Comparison of ENCODE assay signal across 8 mouse cellular contexts in the genomic region with DNA sequence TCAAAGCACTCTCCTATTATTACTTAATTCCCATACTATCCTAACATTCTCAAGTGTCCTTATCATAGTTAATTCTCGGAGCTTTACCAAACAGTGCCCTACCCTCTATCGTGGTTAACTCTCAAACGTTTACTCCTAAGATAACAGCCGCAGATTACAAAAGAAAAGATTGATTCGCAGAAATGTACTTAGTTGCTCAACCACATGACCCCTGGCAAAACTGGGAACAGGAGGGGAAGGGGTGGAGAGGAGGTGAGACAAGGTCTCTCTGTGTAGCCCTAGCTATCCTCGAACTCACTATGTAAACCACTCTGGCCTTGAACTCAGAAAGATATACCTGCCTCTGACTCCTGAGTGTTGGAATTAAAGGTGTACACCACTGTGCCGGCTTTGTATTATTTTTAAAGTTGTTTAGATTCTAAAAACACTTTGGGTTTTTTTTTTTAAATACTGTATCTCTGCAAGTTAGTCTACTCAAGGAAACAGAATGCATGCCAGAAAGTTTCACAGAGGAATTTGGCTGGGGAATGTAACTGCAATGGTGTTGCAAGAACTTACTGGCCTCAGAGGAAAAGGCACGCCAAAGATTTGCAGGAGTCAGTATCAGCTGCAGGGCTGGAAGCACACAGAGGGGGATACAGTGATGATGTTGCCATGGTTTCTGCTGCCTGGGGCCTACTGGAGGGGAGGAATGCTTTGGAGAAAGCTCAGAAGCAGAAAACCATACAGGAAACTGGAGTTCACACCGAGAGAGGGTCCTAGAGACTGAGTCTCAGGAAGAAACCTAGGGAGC.
A peak's percentile ranks its signal among the peaks of the same experiment; 100 is the strongest.
DNase-seq lines count a peak whose midpoint lies in the region; ATAC-seq and TF ChIP-seq lines count a peak whose summit lies in the region.

No protein-coding gene starts in this region.

- peak; percentile 87 for ATAC-seq in midbrain, embryonic 13.5 days
- no peak for ATAC-seq in cerebellum, adult (ENCODE audit: insufficient number of reproducible peaks, low FRiP score, low TSS enrichment)

- 74% methylated on average over 9 of the region's 9 CpGs for WGBS in hindbrain, embryonic 10.5 days
- WGBS in midbrain, embryonic 13.5 days, result 71% methylated on average over 9 of the region's 9 CpGs

- H3K36me3 ChIP-seq in hindbrain, embryonic 10.5 days, result no peaks in the 10 kb centered on the region
- H3K36me3 ChIP-seq in midbrain, embryonic 13.5 days, result no peaks in the 10 kb centered on the region

- H3K27ac ChIP-seq in gastrocnemius, adult 2 months, result no peak overlapping the region
- no peak overlapping the region for H3K27ac ChIP-seq in hindbrain, embryonic 10.5 days
- H3K27ac ChIP-seq in midbrain, embryonic 13.5 days, result no peak overlapping the region

- no peak overlapping the region for H3K4me3 ChIP-seq in gastrocnemius, adult 2 months
- no peak overlapping the region for H3K4me3 ChIP-seq in hindbrain, embryonic 10.5 days
- H3K4me3 ChIP-seq in midbrain, embryonic 13.5 days (replicated peaks), result no peak overlapping the region

- no peaks in the 10 kb centered on the region for H3K9me3 ChIP-seq in hindbrain, embryonic 10.5 days
- no peaks in the 10 kb centered on the region for H3K9me3 ChIP-seq in midbrain, embryonic 13.5 days

- H3K9ac ChIP-seq in midbrain, embryonic 13.5 days (replicated peaks), result no peak overlapping the region

- H3K27me3 ChIP-seq in hindbrain, embryonic 10.5 days (ENCODE audit: insufficient read depth, poor library complexity, severe bottlenecking), result no peaks in the 10 kb centered on the region
- no peaks in the 10 kb centered on the region for H3K27me3 ChIP-seq in midbrain, embryonic 13.5 days

- H3K4me2 ChIP-seq in midbrain, embryonic 13.5 days (replicated peaks), result no peak overlapping the region

- intact Hi-C loops in gastrocnemius, adult 2 months (cut with DNase I), result no loop called here

- peaks cover 17% of the 10 kb centered on the region for H3K4me1 ChIP-seq in hindbrain, embryonic 10.5 days (replicated peaks)
- H3K4me1 ChIP-seq in midbrain, embryonic 13.5 days (replicated peaks), result peaks cover 16% of the 10 kb centered on the region

- TF ChIP-seq CTCF in gastrocnemius, adult 2 months (IDR thresholded peaks at IDR 0.05), result no peak

- DNase-seq in gastrocnemius, adult 2 months, result peak; percentile 20
- DNase-seq in gastrocnemius, adult 8-10 months (ENCODE audit: low spot score in 2 of 2), result no peak
- DNase-seq in adipocyte (ENCODE audit: low spot score), result peak; percentile 66
- DNase-seq in hindbrain, embryonic 10.5 days (ENCODE audit: low spot score), result peak; percentile 43
- DNase-seq in layer of hippocampus, postnatal 10 days (ENCODE audit: low spot score in 2 of 2), result no peak
- DNase-seq in layer of hippocampus, adult 11-12 months (ENCODE audit: low spot score), result no peak

Comparison
In these comparisons a context has a peak if more than half of its experiments do, and no peak if none do; other contexts are left out.
1. DNase-seq: peak in gastrocnemius, adult 2 months (single experiment), adipocyte (single experiment) and hindbrain, embryonic 10.5 days (single experiment); none in gastrocnemius, adult 8-10 months (0 of 2), layer of hippocampus, postnatal 10 days (0 of 2) and layer of hippocampus, adult 11-12 months (single experiment).